13 mouse cellular contexts compared by ENCODE assay signal in the genomic region with DNA sequence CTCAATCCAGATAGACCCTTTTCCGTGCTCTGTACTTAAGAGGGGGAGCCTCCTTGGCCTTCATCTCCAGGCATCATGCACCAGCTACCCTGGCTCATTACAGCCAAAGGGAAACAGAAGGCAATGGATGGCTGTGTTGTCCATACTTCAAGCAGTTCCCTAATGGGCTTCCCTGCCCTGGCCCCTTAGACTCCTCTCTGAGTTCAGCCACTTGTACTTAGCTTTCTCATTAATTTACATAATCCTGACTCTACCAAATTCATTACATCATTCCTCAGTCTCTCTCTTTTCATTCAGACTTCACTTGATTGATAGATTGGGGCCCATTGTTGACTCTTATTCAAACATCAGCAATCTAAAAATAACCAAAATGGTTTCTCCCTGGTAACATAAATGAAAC.
"Had no signal": no experiment of that assay in that cellular context is flagged by ENCODE, and none has a peak within 500 bp of the region (broad histone marks: within the 10 kb centered on the region; RNA-seq: fewer than 3 reads in every experiment).

No protein-coding gene starts in this region.

- H3K4me3 ChIP-seq: limb, embryonic 10.5 days; limb, embryonic 13.5 days; liver, embryonic 13.5 days; midbrain, embryonic 15.5 days had no signal

- H3K9ac ChIP-seq: limb, embryonic 13.5 days; liver, embryonic 13.5 days; midbrain, embryonic 15.5 days had no signal

- H3K9me3 ChIP-seq: limb, embryonic 10.5 days; limb, embryonic 13.5 days; liver, embryonic 13.5 days; midbrain, embryonic 15.5 days had no signal

- ATAC-seq: midbrain, embryonic 15.5 days had no signal

- DNase-seq: kidney, adult 2 months; kidney, postnatal 10 days; kidney, postnatal 4 days; liver; liver, embryonic 13.5 days; lung, adult 2 months; lung, postnatal 14 days; lung, postnatal 4 days; thymus, adult 18-20 months; thymus, postnatal 36 days had no signal

- H3K36me3 ChIP-seq: limb, embryonic 10.5 days; limb, embryonic 13.5 days; liver, embryonic 13.5 days; midbrain, embryonic 15.5 days had no signal

- H3K4me1 ChIP-seq: limb, embryonic 13.5 days; liver, embryonic 13.5 days; midbrain, embryonic 15.5 days had no signal

- H3K4me2 ChIP-seq: limb, embryonic 13.5 days; liver, embryonic 13.5 days; midbrain, embryonic 15.5 days had no signal

- H3K27ac ChIP-seq: limb, embryonic 10.5 days; limb, embryonic 13.5 days; liver, embryonic 13.5 days; midbrain, embryonic 15.5 days had no signal

- H3K27me3 ChIP-seq: limb, embryonic 13.5 days; liver, embryonic 13.5 days; midbrain, embryonic 15.5 days had no signal
